Mouse (Mus musculus) kidney, embryonic 14.5 days (tissue): ENCODE results near the gene Gsn. TPM values are rescaled to one million over a fixed set of nuclear protein-coding genes. Genes with fewer than 3 reads are reported as not detected.

Experiments
- ATAC-seq: fragments of 200-750 bp; cut with Nextera tagmentation; 2 replicates; pipeline ENCODE4 v1.8.0; 2017; ENCODE audit warnings: moderate number of reproducible peaks, mild to moderate bottlenecking, moderate TSS enrichment, moderate library complexity; ENCODE audit not compliant: low FRiP score, low TSS enrichment
- H3K27ac ChIP-seq: fragments of 300-500 bp; sonication (generic); 2 replicates; pipeline ENCODE4 v1.5.1; 2014; ENCODE audit warnings: low read depth, mild to moderate bottlenecking, low read length, moderate library complexity, mixed read lengths
- H3K27me3 ChIP-seq: fragments of 300-500 bp; sonication (generic); 2 replicates; pipeline ENCODE4 v1.6.1; 2014; ENCODE audit warnings: mild to moderate bottlenecking, low read length; ENCODE audit not compliant: control insufficient read depth, insufficient read depth
- H3K36me3 ChIP-seq: fragments of 300-500 bp; sonication (generic); 2 replicates; pipeline ENCODE4 v1.6.1; 2014; ENCODE audit warnings: low read length, mixed read lengths; ENCODE audit not compliant: control insufficient read depth, insufficient read depth
- H3K4me1 ChIP-seq: fragments of 300-500 bp; sonication (generic); 2 replicates; pipeline ENCODE4 v1.6.1; 2014; ENCODE audit warnings: low read length, mixed read lengths; ENCODE audit not compliant: control insufficient read depth, insufficient read depth
- H3K4me2 ChIP-seq: fragments of 300-500 bp; sonication (generic); replicated peaks from 2 replicates; pipeline ENCODE4 v1.6.1; 2014; ENCODE audit warnings: low read depth, mild to moderate bottlenecking, low read length
- H3K4me3 ChIP-seq: fragments of 300-500 bp; sonication (generic); 2 replicates; pipeline ENCODE4 v1.5.1; 2014; ENCODE audit warnings: mild to moderate bottlenecking, low read length
- H3K9ac ChIP-seq: fragments of 300-500 bp; sonication (generic); 2 replicates; pipeline ENCODE4 v1.6.1; 2014; ENCODE audit warnings: low read depth, mild to moderate bottlenecking, low read length, moderate library complexity
- H3K9me3 ChIP-seq: fragments of 300-500 bp; sonication (generic); 2 replicates; pipeline ENCODE4 v1.6.1; 2016; ENCODE audit warnings: low read length; ENCODE audit not compliant: control insufficient read depth
- WGBS: fragments of 180-500 bp; shearing (Covaris S2); extraction: QIAGEN DNeasy Blood & Tissue Kit; methylation state at CpG from one replicate; pipeline ENCODE4 v1.1.7; 2014; 5-methylcytosine and 5-hydroxymethylcytosine counted together
- polyA plus RNA-seq: library from polyadenylated mRNA; unstranded; fragments of >200 nt; fragmentation: Nextera tagmentation; extraction: Ambion mirVana; gene quantifications from 2 replicates; pipeline ENCODE4 v1.2.1, GENCODE M21; 2014

The Gsn gene
- 57.6 and 84.2 TPM in 2 replicates for polyA plus RNA-seq

GRCm38 (mm10) chr2:35255885-35256833, at the start of gene Gsn:
Gene Gsn, plus strand, starts transcription at chr2:35256380.
- 5% methylated on average over 52 of the region's 54 CpGs for WGBS
- Histone ChIP-seq H3K27ac (no peak within 1 kb of the TSS), H3K9ac (peak within 1 kb of the TSS; percentile 44), H3K4me1 (peaks cover 14% of the 10 kb centered on the region), H3K9me3 (no peaks in the 10 kb centered on the region), H3K4me3 (peak within 1 kb of the TSS; percentile 47), H3K4me2 (peak within 1 kb of the TSS; percentile 71), H3K36me3 (no peaks in the 10 kb centered on the region), H3K27me3 (no peaks in the 10 kb centered on the region)
- peak; percentile 94 for ATAC-seq

- 91% methylated on average over 3 of the region's 3 CpGs for WGBS
- ATAC-seq, result no peak
- H3K27ac ChIP-seq, result no peak overlapping the region
Observed at GRCm38 (mm10) chr2:35206761-35207160, 49.4 kb upstream of the Gsn start.

DNA sequence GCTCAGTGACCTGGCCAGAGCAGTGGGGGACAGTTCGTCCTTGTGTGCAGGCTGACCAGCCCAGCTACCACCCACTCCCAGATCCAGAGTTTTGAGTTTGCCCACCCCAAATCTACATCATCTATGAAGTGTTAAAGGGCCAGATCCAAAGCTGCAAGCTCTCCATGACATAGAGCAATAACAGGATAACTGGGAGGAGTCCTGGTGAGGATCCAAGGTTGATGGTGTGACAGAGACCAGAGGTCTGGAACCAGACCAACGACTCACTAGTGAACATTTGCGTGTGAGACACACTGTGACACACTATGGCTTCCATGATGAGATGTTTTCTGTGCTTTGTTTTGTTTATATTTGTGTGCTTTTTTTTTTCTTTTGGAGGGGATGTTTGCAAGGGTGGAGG, 48.1 kb upstream of the Gsn start:
- WGBS, result 81% methylated on average over 3 of the region's 3 CpGs
- Histone ChIP-seq H3K4me1 (no peaks in the 10 kb centered on the region), H3K36me3 (no peaks in the 10 kb centered on the region), H3K9me3 (no peaks in the 10 kb centered on the region), H3K9ac (no peak overlapping the region), H3K27me3 (no peaks in the 10 kb centered on the region; the same call in 1 of the 2 replicates), H3K4me2 (no peak overlapping the region), H3K4me3 (no peak overlapping the region), H3K27ac (no peak overlapping the region)
- ATAC-seq, result no peak

More at GRCm38 (mm10) chr2:35206761-35207160, 49.4 kb upstream of the Gsn start:
- H3K4me2 ChIP-seq, result no peak overlapping the region
- no peaks in the 10 kb centered on the region; the same call in 1 of the 2 replicates for H3K27me3 ChIP-seq
- no peak overlapping the region for H3K4me3 ChIP-seq
- no peaks in the 10 kb centered on the region for H3K36me3 ChIP-seq
- H3K4me1 ChIP-seq, result no peaks in the 10 kb centered on the region
- H3K9ac ChIP-seq, result no peak overlapping the region
- H3K9me3 ChIP-seq, result no peaks in the 10 kb centered on the region

DNA sequence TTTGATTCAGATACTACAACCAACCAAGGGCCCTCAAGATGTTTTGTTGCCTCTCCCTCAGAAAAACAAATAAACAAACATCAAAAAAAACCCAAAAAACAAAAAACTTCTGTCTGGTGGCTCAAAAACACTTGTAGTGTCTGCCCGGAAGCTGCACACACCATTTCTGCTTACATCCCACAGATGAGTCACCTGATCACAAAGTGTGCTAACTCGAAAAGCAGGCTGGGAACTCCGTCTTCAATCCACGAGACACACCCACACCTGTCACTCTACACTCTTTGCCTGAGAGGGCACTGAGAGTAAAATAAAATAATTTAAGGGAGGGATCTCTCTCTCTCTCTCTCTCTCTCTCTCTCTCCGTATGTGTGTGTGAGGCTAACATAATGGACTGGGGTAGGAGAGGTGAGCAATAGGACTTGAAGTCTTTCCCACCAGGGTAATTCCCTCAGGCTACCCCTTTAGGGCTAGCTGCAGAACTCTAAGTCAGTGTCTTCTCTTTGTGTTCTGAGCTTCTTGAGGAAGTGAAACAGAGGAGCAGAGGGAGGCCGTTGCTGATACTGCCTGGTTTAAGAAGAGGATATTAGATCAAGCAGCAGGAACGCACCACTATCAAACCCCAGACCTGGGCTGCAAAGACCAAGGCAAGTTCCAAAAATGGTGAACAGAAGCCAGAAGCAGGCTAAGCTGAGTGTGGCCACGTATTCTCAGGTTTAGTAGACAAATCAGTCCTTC, 47.1 kb upstream of the Gsn start:
- ATAC-seq, result no peak
- Histone ChIP-seq H3K4me3 (no peak overlapping the region), H3K27me3 (no peaks in the 10 kb centered on the region; the same call in 1 of the 2 replicates), H3K4me1 (no peaks in the 10 kb centered on the region), H3K4me2 (no peak overlapping the region), H3K9me3 (no peaks in the 10 kb centered on the region), H3K36me3 (no peaks in the 10 kb centered on the region), H3K9ac (no peak overlapping the region), H3K27ac (no peak overlapping the region)
- 71% methylated on average over 8 of the region's 8 CpGs for WGBS

DNA sequence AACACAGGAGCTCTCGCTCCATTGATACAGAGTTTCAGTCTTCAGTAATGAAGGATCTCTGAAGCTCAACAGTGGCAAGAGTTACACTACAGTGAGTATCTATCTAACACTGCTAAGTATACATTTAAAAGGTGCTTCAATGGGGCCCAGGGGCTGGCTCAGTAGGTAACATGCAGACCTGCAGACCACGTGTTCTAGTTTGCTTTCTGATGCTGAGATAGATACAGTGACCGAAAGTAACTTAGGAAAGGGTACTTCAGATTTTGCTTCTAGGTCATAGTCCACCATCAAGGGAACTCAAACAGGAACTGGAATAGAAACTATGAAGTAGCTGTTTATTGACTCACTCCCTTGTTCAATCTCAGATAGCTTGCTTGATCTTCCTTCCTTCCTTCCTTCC, 44.5 kb upstream of the Gsn start:
- no peak overlapping the region for H3K4me3 ChIP-seq
- H3K9ac ChIP-seq, result no peak overlapping the region
- 84% methylated on average over 3 of the region's 3 CpGs for WGBS
- no peaks in the 10 kb centered on the region for H3K36me3 ChIP-seq
- H3K27me3 ChIP-seq, result no peaks in the 10 kb centered on the region; the same call in 1 of the 2 replicates
- H3K27ac ChIP-seq, result no peak overlapping the region
- ATAC-seq, result no peak
- no peak overlapping the region for H3K4me2 ChIP-seq
- H3K4me1 ChIP-seq, result peaks cover 2% of the 10 kb centered on the region; the same call in 1 of the 2 replicates
- no peaks in the 10 kb centered on the region for H3K9me3 ChIP-seq

- H3K27ac ChIP-seq, result no peak overlapping the region
- ATAC-seq, result no peak
- no peak overlapping the region for H3K9ac ChIP-seq
- H3K4me3 ChIP-seq, result no peak overlapping the region
- no peaks in the 10 kb centered on the region for H3K27me3 ChIP-seq
- H3K9me3 ChIP-seq, result no peaks in the 10 kb centered on the region
- H3K4me1 ChIP-seq, result peaks cover 2% of the 10 kb centered on the region; the same call in 1 of the 2 replicates
- no peaks in the 10 kb centered on the region for H3K36me3 ChIP-seq
- 83% methylated on average over 12 of the region's 12 CpGs for WGBS
- no peak overlapping the region for H3K4me2 ChIP-seq
Observed at GRCm38 (mm10) chr2:35213345-35213910, 42.8 kb upstream of the Gsn start.

GRCm38 (mm10) chr2:35214881-35215358, 41.3 kb upstream of the Gsn start:
- peak overlapping the region; percentile 47; the same call in 1 of the 2 replicates for H3K9ac ChIP-seq
- no peak overlapping the region for H3K4me3 ChIP-seq
- H3K4me2 ChIP-seq, result peak overlapping the region; percentile 35
- peak; percentile 76 for ATAC-seq
- H3K4me1 ChIP-seq, result peaks cover 2% of the 10 kb centered on the region; the same call in 1 of the 2 replicates
- WGBS, result 4% methylated on average over 12 of the region's 12 CpGs
- peak overlapping the region; percentile 71 for H3K27ac ChIP-seq
- no peaks in the 10 kb centered on the region for H3K36me3 ChIP-seq
- H3K27me3 ChIP-seq, result no peaks in the 10 kb centered on the region
- no peaks in the 10 kb centered on the region for H3K9me3 ChIP-seq

DNA sequence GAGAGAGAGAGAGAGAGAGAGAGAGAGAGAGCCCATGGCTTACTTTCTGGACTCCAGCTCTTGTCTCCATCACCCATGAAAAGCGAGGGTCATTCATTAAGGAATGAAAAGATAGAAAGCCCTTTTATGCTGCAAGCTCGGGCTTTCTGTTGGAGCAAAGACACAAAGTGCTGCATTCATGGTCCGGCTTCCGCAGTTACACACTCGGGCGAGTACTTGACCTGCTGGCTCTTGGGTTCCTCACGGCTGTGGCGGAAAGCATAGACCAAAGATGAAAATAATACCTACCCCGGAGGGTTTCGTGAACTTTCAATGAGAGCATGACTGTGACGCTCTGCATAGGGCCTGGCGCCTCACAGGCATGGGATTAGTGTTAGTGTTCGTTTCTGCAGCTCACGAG, 40.8 kb upstream of the Gsn start:
- ATAC-seq, result 0 out of 2 replicates have a peak, but pooled peaks have one; percentile 24
- Histone ChIP-seq H3K4me3 (no peak overlapping the region), H3K4me2 (no peak overlapping the region), H3K36me3 (no peaks in the 10 kb centered on the region), H3K27ac (peak overlapping the region; percentile 71), H3K9ac (no peak overlapping the region), H3K27me3 (no peaks in the 10 kb centered on the region), H3K4me1 (peaks cover 2% of the 10 kb centered on the region; the same call in 1 of the 2 replicates), H3K9me3 (no peaks in the 10 kb centered on the region)
- 64% methylated on average over 14 of the region's 14 CpGs for WGBS
